8 mouse cellular contexts compared by ENCODE assay signal in genomic region chr6:48086957-48087715, GRCm38 (mm10). TPM values are rescaled to one million over a fixed set of nuclear protein-coding genes. Genes with fewer than 3 reads are reported as not detected.
A peak's percentile ranks its signal among the peaks of the same experiment; 100 is the strongest.
DNase-seq lines count a peak whose midpoint lies in the region; ATAC-seq and TF ChIP-seq lines count a peak whose summit lies in the region.

No protein-coding gene starts in this region.

- DNase-seq in lung, embryonic 14.5 days, result peak; percentile 11
- no peak for DNase-seq in lung, adult 18-20 months
- DNase-seq in c-Kit-positive CD71-positive TER-119-negative erythroid progenitor cells, embryonic 14.5 days (ENCODE audit: low read depth), result peak; percentile 28
- DNase-seq in naive thymus-derived CD4-positive, alpha-beta T cell, adult 2 months (ENCODE audit: low read depth), result peak; percentile 49
- no peak for DNase-seq in thymus, postnatal 36 days
- no peak for DNase-seq in gastrocnemius, adult 8-10 months (ENCODE audit: low spot score in 2 of 2)

- H3K27ac ChIP-seq in lung, embryonic 14.5 days (ENCODE audit: low read depth), result no peak overlapping the region
- H3K27ac ChIP-seq in hindbrain, embryonic 15.5 days (replicated peaks), result no peak overlapping the region

- 0 out of 2 replicates have a peak, but pooled peaks cover 5% of the 10 kb centered on the region for H3K4me1 ChIP-seq in lung, embryonic 14.5 days (ENCODE audit: insufficient read depth)
- peaks cover 19% of the 10 kb centered on the region for H3K4me1 ChIP-seq in hindbrain, embryonic 15.5 days (replicated peaks)

- ATAC-seq in lung, embryonic 14.5 days (ENCODE audit: insufficient read depth), result no peak
- ATAC-seq in hindbrain, embryonic 15.5 days (ENCODE audit: low FRiP score, low read depth), result 0 out of 2 replicates have a peak, but pooled peaks have one; percentile 6
- ATAC-seq in erythroid progenitor cell, adult 5-6 weeks (replicated peaks; ENCODE audit: low FRiP score, poor library complexity, severe bottlenecking), result no peak

- H3K27me3 ChIP-seq in lung, embryonic 14.5 days (ENCODE audit: insufficient read depth, low read length), result no peaks in the 10 kb centered on the region
- H3K27me3 ChIP-seq in hindbrain, embryonic 15.5 days, result no peaks in the 10 kb centered on the region

- peak overlapping the region; percentile 81 for H3K4me2 ChIP-seq in lung, embryonic 14.5 days
- peak overlapping the region; percentile 62 for H3K4me2 ChIP-seq in hindbrain, embryonic 15.5 days

- TF ChIP-seq CTCF in lung, embryonic 14.5 days (IDR thresholded peaks at IDR 0.05; ENCODE audit: low read depth), result 0 out of 2 replicates have a peak, but pooled peaks have one; percentile 11

- H3K9me3 ChIP-seq in lung, embryonic 14.5 days (ENCODE audit: low read depth, low read length), result no peaks in the 10 kb centered on the region
- H3K9me3 ChIP-seq in hindbrain, embryonic 15.5 days, result no peaks in the 10 kb centered on the region

- WGBS in lung, embryonic 14.5 days, result 36% methylated on average over 14 of the region's 14 CpGs
- 39% methylated on average over 14 of the region's 14 CpGs for WGBS in hindbrain, embryonic 15.5 days

- H3K36me3 ChIP-seq in lung, embryonic 14.5 days (ENCODE audit: insufficient read depth), result peaks cover 20% of the 10 kb centered on the region
- H3K36me3 ChIP-seq in hindbrain, embryonic 15.5 days, result peaks cover 18% of the 10 kb centered on the region

- no peak overlapping the region for H3K9ac ChIP-seq in lung, embryonic 14.5 days
- no peak overlapping the region for H3K9ac ChIP-seq in hindbrain, embryonic 15.5 days

- H3K4me3 ChIP-seq in lung, embryonic 14.5 days (ENCODE audit: low read depth, low read length), result peak overlapping the region; percentile 82
- H3K4me3 ChIP-seq in hindbrain, embryonic 15.5 days, result peak overlapping the region; percentile 86

RNA-seq across cellular contexts. Expression of gene Zfp746, which starts 0.7 kb away (rescaled TPM):
- polyA plus RNA-seq in lung, embryonic 14.5 days (2014; fragmentation: Nextera tagmentation; extraction: Ambion mirVana), result 27.3 and 30.1 TPM in 2 replicates
- polyA plus RNA-seq in hindbrain, embryonic 15.5 days (2015; fragmentation: Nextera tagmentation; extraction: Ambion mirVana), result 20.8 and 22.6 TPM in 2 replicates
- 10 to 100 TPM in 2 of 4 experiments, 1 to 10 TPM in 2; 8.5 to 12.9 (median 10.0) TPM for total RNA-seq in gastrocnemius, adult 8-10 months (2022)
- total RNA-seq in erythroid progenitor cell, adult 5-6 weeks (2015; ENCODE audit: low replicate concordance), result 6.7 and 14.4 TPM in 2 replicates
- total RNA-seq in erythroid progenitor cell, adult 5-6 weeks (2017; ENCODE audit: low replicate concordance), result 4.4 and 9.1 TPM in 2 replicates

RNA-seq across cellular contexts. Expression of gene Zfp777, which starts 38.4 kb away (rescaled TPM):
- polyA plus RNA-seq in lung, embryonic 14.5 days (2014; fragmentation: Nextera tagmentation; extraction: Ambion mirVana), result 8.6 and 8.7 TPM in 2 replicates
- 14.7 and 14.8 TPM in 2 replicates for polyA plus RNA-seq in hindbrain, embryonic 15.5 days (2015; fragmentation: Nextera tagmentation; extraction: Ambion mirVana)
- total RNA-seq in gastrocnemius, adult 8-10 months (2022), result 10 to 100 TPM; 20.6 to 24.3 (median 22.9) TPM
- total RNA-seq in erythroid progenitor cell, adult 5-6 weeks (2015; ENCODE audit: low replicate concordance), result 0.42 and 2.2 TPM in 2 replicates
- total RNA-seq in erythroid progenitor cell, adult 5-6 weeks (2017; ENCODE audit: low replicate concordance), result 2.3 and 4.9 TPM in 2 replicates

Comparison
In these comparisons a context has a peak if more than half of its experiments do, and no peak if none do; other contexts are left out.
1. DNase-seq: peak in lung, embryonic 14.5 days (single experiment), c-Kit-positive CD71-positive TER-119-negative erythroid progenitor cells, embryonic 14.5 days (single experiment) and naive thymus-derived CD4-positive, alpha-beta T cell, adult 2 months (single experiment); none in lung, adult 18-20 months (0 of 2), thymus, postnatal 36 days (0 of 2) and gastrocnemius, adult 8-10 months (0 of 2).